Mouse (Mus musculus) limb, embryonic 12.5 days (tissue): Measurements from ENCODE around the gene Gls. TPM values are rescaled to one million over a fixed set of nuclear protein-coding genes. Genes with fewer than 3 reads are reported as not detected.

Experiments
- ATAC-seq: fragments of 200-750 bp; cut with Nextera tagmentation; 2 replicates; pipeline ENCODE4 v1.8.0; 2017; ENCODE audit warnings: low read depth, moderate TSS enrichment; ENCODE audit not compliant: insufficient number of reproducible peaks, insufficient read depth, low FRiP score, low TSS enrichment
- H3K27ac ChIP-seq: fragments of 300-500 bp; sonication (generic); 2 replicates; pipeline ENCODE4 v1.5.1; 2016; ENCODE audit warnings: mild to moderate bottlenecking, moderate library complexity
- H3K27me3 ChIP-seq: fragments of 300-500 bp; sonication (generic); 2 replicates; pipeline ENCODE4 v1.6.1; 2016; ENCODE audit warnings: mild to moderate bottlenecking, moderate library complexity
- H3K36me3 ChIP-seq: fragments of 300-500 bp; sonication (generic); 2 replicates; pipeline ENCODE4 v1.6.1; 2016; ENCODE audit warnings: mild to moderate bottlenecking, moderate library complexity
- H3K4me1 ChIP-seq: fragments of 300-500 bp; sonication (generic); replicated peaks from 2 replicates; pipeline ENCODE4 v1.6.1; 2016
- H3K4me2 ChIP-seq: fragments of 300-500 bp; sonication (generic); 2 replicates; pipeline ENCODE4 v1.6.1; 2016; ENCODE audit warnings: mild to moderate bottlenecking, moderate library complexity
- H3K4me3 ChIP-seq: fragments of 300-500 bp; sonication (generic); replicated peaks from 2 replicates; pipeline ENCODE4 v1.5.1; 2016; ENCODE audit warnings: mild to moderate bottlenecking
- H3K9ac ChIP-seq: fragments of 300-500 bp; sonication (generic); replicated peaks from 2 replicates; pipeline ENCODE4 v1.6.1; 2016; ENCODE audit warnings: mild to moderate bottlenecking, moderate library complexity
- H3K9me3 ChIP-seq: fragments of 300-500 bp; sonication (generic); 2 replicates; pipeline ENCODE4 v1.6.1; 2016; ENCODE audit warnings: mild to moderate bottlenecking, moderate library complexity
- WGBS: fragments of 180-500 bp; shearing (Covaris S2); methylation state at CpG from one replicate; pipeline ENCODE4 v1.1.7; 2016; 5-methylcytosine and 5-hydroxymethylcytosine counted together
- polyA plus RNA-seq: library from polyadenylated mRNA; unstranded; fragments of >200 nt; fragmentation: Nextera tagmentation; extraction: Ambion mirVana; gene quantifications from 2 replicates; pipeline ENCODE4 v1.2.1, GENCODE M21; 2016

Gls gene
- 33.5 and 35.6 TPM in 2 replicates for polyA plus RNA-seq

DNA sequence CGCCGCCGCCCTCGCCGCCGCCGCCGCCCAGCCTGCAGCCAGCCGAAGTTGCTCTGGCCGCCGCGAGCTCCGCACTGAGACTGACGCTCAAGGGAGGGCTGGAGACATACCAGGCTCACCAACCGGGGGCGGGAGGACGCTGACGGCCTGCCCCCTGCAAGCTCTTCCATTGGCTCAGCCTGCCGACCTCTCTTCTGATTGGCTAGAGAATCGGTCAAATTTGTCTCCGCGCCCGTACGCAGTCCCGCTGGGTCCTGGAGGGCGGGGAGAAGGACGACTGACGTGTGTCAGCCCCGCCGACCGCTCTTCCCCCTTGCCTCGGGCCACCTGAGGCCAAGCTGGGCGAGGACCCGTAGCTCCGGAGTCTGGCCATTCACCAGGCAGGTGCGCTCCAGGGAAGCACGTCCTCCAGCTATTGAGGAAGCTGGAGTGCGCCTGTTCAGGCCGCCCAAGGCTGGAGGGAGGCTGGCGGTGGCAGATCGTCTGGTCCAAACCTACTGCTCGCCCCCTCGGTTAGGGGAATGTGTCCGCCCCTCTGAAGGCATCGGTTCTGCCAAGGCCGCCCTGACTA is at the start of gene Gls:
TSS of gene Gls (minus strand) at position 90 of the 571 bp plus-strand sequence.
- Histone ChIP-seq H3K27me3 (no peaks in the 10 kb centered on the region), H3K36me3 (no peaks in the 10 kb centered on the region), H3K4me1 (peaks cover 14% of the 10 kb centered on the region), H3K4me3 (peak within 1 kb of the TSS; percentile 94), H3K4me2 (peak within 1 kb of the TSS; percentile 81), H3K9ac (peak within 1 kb of the TSS; percentile 95), H3K27ac (peak within 1 kb of the TSS; percentile 96), H3K9me3 (no peaks in the 10 kb centered on the region)
- peak; percentile 100 for ATAC-seq
- WGBS: under 1% methylated on average over 46 of the region's 46 CpGs

DNA sequence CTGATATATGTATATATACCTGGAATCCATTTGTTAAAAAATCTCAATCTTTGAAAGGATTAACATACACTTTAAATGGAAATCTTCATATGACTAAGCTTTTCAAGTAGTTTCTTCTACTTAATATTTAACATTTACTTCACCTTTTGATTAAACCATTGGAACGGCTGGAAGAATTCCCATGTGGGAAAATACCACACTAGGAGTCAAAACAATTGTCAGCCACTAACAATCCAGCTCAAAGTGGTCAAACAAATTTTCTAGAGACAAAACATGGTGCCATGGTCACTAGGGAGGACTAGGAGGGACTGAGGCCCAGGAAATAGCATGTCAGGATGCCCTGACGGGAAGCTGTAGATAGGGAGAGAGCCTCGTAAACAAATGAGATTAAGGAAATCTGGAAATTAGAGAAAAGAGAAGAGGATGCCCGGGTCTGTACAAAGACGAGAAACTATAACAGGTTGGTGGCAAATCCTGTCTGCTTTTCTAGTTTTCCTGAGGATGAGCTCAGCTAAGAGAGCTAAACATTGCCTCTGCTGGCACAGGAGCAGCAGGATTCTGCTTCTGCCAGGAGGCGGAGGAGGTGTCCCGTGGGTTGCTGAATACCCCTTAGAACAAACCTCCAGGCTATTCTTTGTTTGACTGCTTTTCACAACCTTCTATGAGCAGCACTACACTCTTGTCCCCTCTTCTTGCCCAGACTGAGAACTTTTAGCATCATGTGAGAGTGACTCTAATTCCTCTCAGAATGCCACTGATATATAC is 47.0 kb upstream of the Gls start:
- no peak for ATAC-seq
- Histone ChIP-seq H3K4me3 (no peak overlapping the region), H3K9ac (no peak overlapping the region), H3K36me3 (no peaks in the 10 kb centered on the region), H3K27ac (no peak overlapping the region), H3K27me3 (no peaks in the 10 kb centered on the region), H3K4me2 (no peak overlapping the region), H3K9me3 (no peaks in the 10 kb centered on the region), H3K4me1 (no peaks in the 10 kb centered on the region)
- WGBS: 78% methylated on average over 7 of the region's 7 CpGs

DNA sequence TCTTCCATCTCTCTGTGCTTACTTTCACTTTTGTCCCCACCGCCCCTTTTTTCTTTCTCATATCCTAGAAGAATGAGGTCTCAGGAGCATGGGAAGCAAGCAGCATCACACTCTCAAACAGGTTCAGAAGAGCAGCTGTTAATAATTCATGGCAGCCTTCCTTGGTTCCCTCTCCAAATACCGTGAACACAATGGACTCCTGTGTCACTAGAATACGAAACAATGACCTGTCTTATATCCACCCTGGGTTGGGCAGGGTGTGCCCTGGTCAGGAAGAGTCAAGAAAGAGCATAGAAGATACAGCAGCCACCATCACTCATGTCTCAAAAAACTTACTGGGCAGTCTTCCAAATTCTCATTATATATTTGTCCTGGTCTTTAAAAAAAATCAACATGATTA is 46.3 kb upstream of the Gls start:
- no peak for ATAC-seq
- no peak overlapping the region for H3K4me2 ChIP-seq
- no peaks in the 10 kb centered on the region for H3K9me3 ChIP-seq
- no peaks in the 10 kb centered on the region for H3K36me3 ChIP-seq
- H3K27ac ChIP-seq: no peak overlapping the region
- H3K4me1 ChIP-seq: no peaks in the 10 kb centered on the region
- H3K9ac ChIP-seq: no peak overlapping the region
- no peaks in the 10 kb centered on the region for H3K27me3 ChIP-seq
- no peak overlapping the region for H3K4me3 ChIP-seq
- 76% methylated on average over 3 of the region's 3 CpGs for WGBS

DNA sequence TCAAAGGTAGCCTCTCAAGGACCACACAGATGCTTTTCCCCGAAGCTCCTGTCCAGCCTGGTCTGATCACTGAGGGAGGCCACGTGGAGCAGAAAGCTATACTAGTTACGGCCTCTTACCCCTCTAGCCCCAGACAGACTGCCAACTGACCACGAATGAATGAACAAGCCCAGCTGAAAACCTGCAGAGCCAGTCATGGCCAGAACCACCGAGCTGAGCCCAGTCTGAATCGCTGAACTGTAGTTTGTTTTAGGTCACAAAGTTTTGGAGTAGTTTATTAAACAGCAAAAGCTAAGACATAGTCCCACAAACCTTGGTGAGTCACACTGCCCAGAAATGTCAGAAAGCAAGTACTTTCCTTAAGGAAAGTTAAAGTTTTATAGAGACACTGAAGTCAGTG is 45.0 kb upstream of the Gls start:
- whole genome bisulfite sequencing: 63% methylated on average over 6 of the region's 6 CpGs
- H3K27ac ChIP-seq: no peak overlapping the region
- no peaks in the 10 kb centered on the region for H3K9me3 ChIP-seq
- H3K9ac ChIP-seq: no peak overlapping the region
- no peaks in the 10 kb centered on the region for H3K4me1 ChIP-seq
- no peak for ATAC-seq
- H3K27me3 ChIP-seq: no peaks in the 10 kb centered on the region
- no peak overlapping the region for H3K4me2 ChIP-seq
- H3K36me3 ChIP-seq: no peaks in the 10 kb centered on the region
- H3K4me3 ChIP-seq: no peak overlapping the region

DNA sequence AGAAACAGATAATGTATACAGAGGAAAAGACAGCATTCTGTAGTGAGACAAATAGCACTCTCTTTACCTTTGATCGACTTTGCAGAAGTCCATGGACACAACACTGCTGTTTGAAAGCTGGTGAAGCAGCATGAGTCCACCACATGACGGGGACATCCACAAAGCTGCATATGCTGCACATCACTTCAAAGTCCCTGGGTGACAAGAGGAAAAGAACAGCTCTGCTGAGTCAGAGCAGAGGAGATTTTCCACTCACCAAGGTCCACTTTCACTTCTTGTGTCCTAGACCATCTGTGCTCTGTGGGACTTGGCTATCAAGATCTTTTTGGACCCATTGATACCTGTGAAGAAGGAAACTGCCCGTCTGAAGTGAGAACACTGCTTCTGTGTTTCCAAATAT is 41.2 kb upstream of the Gls start:
- Histone ChIP-seq H3K9ac (no peak overlapping the region), H3K4me1 (0 out of 2 replicates have a peak, but pooled peaks cover 3% of the 10 kb centered on the region), H3K36me3 (no peaks in the 10 kb centered on the region), H3K9me3 (no peaks in the 10 kb centered on the region), H3K27ac (no peak overlapping the region), H3K4me3 (no peak overlapping the region), H3K4me2 (no peak overlapping the region), H3K27me3 (no peaks in the 10 kb centered on the region)
- WGBS: 83% methylated on average over 3 of the region's 3 CpGs
- ATAC-seq: no peak

DNA sequence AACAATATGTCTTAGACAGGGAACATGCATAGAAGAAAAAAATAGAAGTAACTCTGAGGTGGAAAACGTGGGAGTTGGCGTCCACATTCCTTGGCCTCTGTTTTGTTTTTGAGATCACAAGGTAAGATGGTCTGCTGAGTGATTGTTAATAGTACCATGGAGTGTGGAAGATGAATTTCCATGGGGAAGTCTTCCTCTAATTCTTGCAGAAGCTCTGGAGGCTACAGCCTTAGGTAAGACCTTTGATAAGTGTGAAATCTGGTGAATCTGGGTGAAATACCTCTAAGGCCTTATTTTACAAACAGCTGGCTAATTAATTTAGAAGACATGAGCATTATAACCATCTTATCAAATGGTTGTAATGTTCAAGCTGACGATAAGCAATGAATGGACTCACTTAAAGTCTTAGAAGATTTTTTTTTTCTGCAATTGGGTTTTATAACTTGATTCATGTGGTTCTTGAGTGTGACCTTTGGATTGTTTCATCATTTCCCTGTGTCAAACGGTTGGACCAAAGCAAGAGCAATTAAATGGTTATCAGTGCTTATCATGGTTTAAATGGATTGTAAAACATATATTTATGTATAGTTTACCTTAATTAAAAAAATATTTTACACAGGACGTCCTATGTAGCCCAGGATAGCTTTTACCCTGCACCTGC is 39.1 kb upstream of the Gls start:
- Histone ChIP-seq H3K27ac (no peak overlapping the region), H3K4me2 (no peak overlapping the region), H3K27me3 (no peaks in the 10 kb centered on the region), H3K9me3 (no peaks in the 10 kb centered on the region), H3K4me3 (no peak overlapping the region), H3K9ac (no peak overlapping the region), H3K4me1 (0 out of 2 replicates have a peak, but pooled peaks cover 3% of the 10 kb centered on the region), H3K36me3 (no peaks in the 10 kb centered on the region)
- WGBS: 71% methylated on average over 5 of the region's 5 CpGs
- no peak for ATAC-seq

DNA sequence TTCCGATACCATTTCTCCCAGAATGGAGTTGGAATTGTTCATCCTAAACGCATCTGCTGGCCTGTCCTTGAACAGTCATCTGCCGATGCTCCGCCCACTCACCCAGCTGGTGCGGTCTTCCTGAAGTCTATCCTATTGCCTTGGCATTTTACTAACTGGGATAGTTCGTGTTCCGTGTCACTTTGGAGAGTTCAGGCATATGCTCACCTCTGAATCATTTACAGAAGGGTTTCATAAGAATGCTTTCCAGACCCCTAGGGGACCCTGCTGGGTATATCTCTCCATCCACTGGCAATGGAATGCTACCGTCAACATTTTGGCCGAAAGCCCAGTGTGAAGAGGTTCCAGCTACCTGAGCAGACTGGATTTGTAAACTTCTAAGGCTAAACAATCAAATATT is 37.3 kb upstream of the Gls start:
- Histone ChIP-seq H3K27ac (no peak overlapping the region), H3K36me3 (no peaks in the 10 kb centered on the region), H3K4me3 (no peak overlapping the region), H3K4me2 (no peak overlapping the region), H3K9ac (no peak overlapping the region), H3K9me3 (no peaks in the 10 kb centered on the region), H3K27me3 (no peaks in the 10 kb centered on the region), H3K4me1 (0 out of 2 replicates have a peak, but pooled peaks cover 8% of the 10 kb centered on the region)
- 82% methylated on average over 9 of the region's 9 CpGs for WGBS
- no peak for ATAC-seq

DNA sequence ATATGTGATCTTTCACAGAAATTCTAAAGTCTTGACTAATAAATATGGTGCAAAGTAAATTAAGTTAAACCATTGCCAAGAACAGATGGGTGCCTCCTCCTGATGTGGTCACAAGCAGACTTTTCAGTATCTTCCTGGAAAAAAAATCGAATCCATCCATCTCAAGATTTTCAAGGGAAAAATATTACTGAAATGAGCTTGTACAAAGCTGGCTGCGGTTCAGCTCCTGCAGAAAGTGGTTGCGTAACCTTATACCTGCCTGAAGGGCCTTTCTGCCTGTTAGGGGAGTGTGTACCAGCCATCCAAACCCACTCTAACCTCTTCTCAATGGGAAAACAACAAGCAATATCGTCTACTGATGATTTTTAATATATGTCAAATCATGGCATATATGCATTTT is 36.6 kb upstream of the Gls start:
- no peak for ATAC-seq
- H3K9ac ChIP-seq: no peak overlapping the region
- 77% methylated on average over 4 of the region's 4 CpGs for WGBS

DNA sequence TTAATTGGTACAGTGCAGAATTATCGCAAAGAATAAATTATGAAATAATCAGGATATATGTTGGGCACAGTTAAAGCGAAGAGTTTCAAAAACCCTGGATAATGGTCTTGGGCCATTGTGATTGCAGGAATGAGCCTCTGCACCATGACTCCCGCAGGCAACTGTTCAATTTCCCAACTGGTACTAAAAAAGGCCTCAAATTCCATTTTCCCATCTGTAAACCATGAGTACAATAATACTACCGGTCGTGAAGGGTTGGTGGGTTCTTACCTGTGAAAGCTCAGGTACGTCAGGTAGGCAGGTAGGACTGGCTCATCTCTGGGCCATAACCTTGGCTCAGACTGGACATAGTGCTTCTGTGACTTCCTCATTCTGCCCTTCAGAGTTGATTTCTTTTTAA is 35.0 kb upstream of the Gls start:
- Histone ChIP-seq H3K9ac (no peak overlapping the region), H3K27ac (no peak overlapping the region), H3K4me3 (no peak overlapping the region), H3K4me2 (no peak overlapping the region), H3K36me3 (no peaks in the 10 kb centered on the region), H3K4me1 (0 out of 2 replicates have a peak, but pooled peaks cover 8% of the 10 kb centered on the region), H3K9me3 (no peaks in the 10 kb centered on the region), H3K27me3 (no peaks in the 10 kb centered on the region)
- ATAC-seq: no peak
- WGBS: 85% methylated on average over 6 of the region's 6 CpGs

More for the DNA sequence above, 36.6 kb upstream of the Gls start:
- Histone ChIP-seq H3K4me2 (no peak overlapping the region), H3K4me3 (no peak overlapping the region), H3K9me3 (no peaks in the 10 kb centered on the region), H3K4me1 (0 out of 2 replicates have a peak, but pooled peaks cover 8% of the 10 kb centered on the region), H3K27me3 (no peaks in the 10 kb centered on the region), H3K36me3 (no peaks in the 10 kb centered on the region), H3K27ac (no peak overlapping the region)

DNA sequence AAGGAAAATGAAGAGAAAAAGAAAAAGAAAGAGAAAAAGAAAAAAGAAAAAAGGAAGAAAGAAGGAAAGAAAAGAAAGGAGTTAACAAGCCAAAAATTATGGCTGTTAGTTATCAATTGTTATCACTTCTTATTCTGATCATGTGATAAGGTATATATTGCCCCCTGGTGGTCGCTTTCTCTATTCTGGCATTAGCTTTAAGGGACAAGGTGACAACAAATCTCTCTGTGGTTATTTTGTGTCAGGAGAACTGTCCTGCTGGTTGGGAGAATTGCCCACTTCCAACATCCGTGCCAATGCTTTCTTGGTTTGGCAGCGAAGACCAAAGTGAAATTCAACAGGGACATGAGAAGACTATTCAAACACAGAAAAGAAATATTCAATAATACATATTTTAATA is 34.6 kb upstream of the Gls start:
- WGBS: 58% methylated on average over 3 of the region's 3 CpGs
- ATAC-seq: no peak

DNA sequence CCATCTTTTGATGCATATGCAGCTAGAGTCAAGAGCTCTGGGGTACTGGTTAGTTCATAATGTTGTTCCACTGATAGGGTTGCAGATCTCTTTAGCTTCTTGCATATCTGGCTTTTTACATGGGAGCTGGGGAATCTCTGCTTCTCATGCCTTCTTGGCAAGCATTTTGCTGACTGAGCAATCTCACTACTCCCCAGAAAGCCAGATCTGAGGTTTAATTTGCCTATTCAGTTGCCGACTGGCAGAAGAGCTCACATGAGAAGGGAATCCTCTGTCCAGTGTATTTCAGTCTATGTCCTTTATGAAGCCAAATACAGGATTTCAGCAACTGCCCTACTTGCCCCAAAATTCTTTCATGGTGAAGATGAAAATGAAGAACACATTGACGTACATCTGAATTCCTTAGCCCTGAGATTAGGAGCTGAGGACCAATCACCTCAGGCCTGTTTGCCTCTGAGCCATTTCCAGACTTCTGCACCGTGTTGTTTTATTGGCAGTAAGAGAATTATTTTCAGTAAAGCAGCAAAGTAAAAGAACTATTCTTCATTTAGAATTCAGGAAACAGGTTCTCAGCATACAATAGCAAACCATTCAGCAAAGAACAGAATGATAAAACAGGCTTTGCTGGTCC is 33.0 kb upstream of the Gls start:
- 0 out of 2 replicates have a peak overlapping the region, but pooled peaks have one; percentile 13 for H3K27ac ChIP-seq
- H3K27me3 ChIP-seq: no peaks in the 10 kb centered on the region
- H3K36me3 ChIP-seq: no peaks in the 10 kb centered on the region
- ATAC-seq: no peak
- 0 out of 2 replicates have a peak, but pooled peaks cover 8% of the 10 kb centered on the region for H3K4me1 ChIP-seq
- 55% methylated on average over 3 of the region's 3 CpGs for WGBS
- no peak overlapping the region for H3K4me2 ChIP-seq
- no peak overlapping the region for H3K9ac ChIP-seq
- no peak overlapping the region for H3K4me3 ChIP-seq
- H3K9me3 ChIP-seq: no peaks in the 10 kb centered on the region

More for the DNA sequence above, 34.6 kb upstream of the Gls start:
- Histone ChIP-seq H3K4me2 (no peak overlapping the region), H3K27ac (no peak overlapping the region), H3K36me3 (no peaks in the 10 kb centered on the region), H3K4me1 (0 out of 2 replicates have a peak, but pooled peaks cover 8% of the 10 kb centered on the region), H3K27me3 (no peaks in the 10 kb centered on the region), H3K4me3 (no peak overlapping the region), H3K9ac (no peak overlapping the region), H3K9me3 (no peaks in the 10 kb centered on the region)
